Mouse (Mus musculus): ENCODE results near the gene Dennd1a.

DNA sequence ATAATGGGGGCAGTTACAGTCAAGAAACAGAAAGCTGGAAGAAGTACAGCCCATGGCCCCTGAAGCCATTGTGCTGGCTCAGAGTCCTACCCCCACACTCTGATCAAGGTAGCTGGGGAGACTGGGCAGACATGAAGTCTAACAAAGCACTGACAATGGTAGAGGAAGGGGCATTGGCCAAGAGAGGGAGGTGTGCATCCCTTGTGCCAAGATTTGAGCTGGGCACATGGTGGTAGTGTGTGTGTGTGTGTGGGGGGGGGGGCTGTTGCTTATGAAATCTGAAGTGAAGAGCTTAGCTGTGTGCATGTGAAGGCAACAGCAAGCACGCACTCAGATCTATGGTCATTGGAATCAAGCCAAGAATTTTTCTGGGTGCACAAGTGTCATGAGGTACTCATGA, 272.5 kb downstream of the Dennd1a start:
- no peak for TF ChIP-seq CTCF (IDR thresholded peaks at IDR 0.05; ENCODE audit: low read depth)
- no peak for TF ChIP-seq EP300 (IDR thresholded peaks at IDR 0.05; ENCODE audit: low read depth)

Data from liver, postnatal 0 days (tissue).